Mouse (Mus musculus): ENCODE measurements around the gene Acd. TPM values are rescaled to one million over a fixed set of nuclear protein-coding genes. Genes with fewer than 3 reads are reported as not detected.

Acd gene
- polyA plus RNA-seq, 1 experiment from 2014 or later: 90.7 TPM

- Histone ChIP-seq H3K4me2 (replicated peaks) (no peak overlapping the region), H3K27ac (no peak overlapping the region), H3K4me3 (no peak overlapping the region), H3K4me1 (peaks cover 7% of the 10 kb centered on the region), H3K9ac (no peak overlapping the region), H3K9me3 (no peaks in the 10 kb centered on the region), H3K36me3 (peaks cover 23% of the 10 kb centered on the region), H3K27me3 (replicated peaks) (no peaks in the 10 kb centered on the region)
- 89% methylated on average over 3 of the region's 3 CpGs for WGBS
- no peak for ATAC-seq (ENCODE audit: low FRiP score, low read depth)
Measured at GRCm38 (mm10) chr8:105712286-105712685, 11.4 kb upstream of the Acd start.

- Histone ChIP-seq H3K36me3 (peaks cover 2% of the 10 kb centered on the region), H3K4me3 (no peak overlapping the region), H3K4me1 (peaks cover 20% of the 10 kb centered on the region), H3K9ac (no peak overlapping the region), H3K9me3 (no peaks in the 10 kb centered on the region), H3K4me2 (replicated peaks) (no peak overlapping the region), H3K27ac (no peak overlapping the region), H3K27me3 (replicated peaks) (no peaks in the 10 kb centered on the region)
- WGBS: 70% methylated on average over 14 of the region's 14 CpGs
- no peak for ATAC-seq (ENCODE audit: low FRiP score, low read depth)
Measured at GRCm38 (mm10) chr8:105709317-105709716, 8.4 kb upstream of the Acd start.

GRCm38 (mm10) chr8:105708675-105709074 lies 7.8 kb upstream of the Acd start:
- no peak overlapping the region for H3K4me3 ChIP-seq
- H3K4me1 ChIP-seq: peaks cover 20% of the 10 kb centered on the region
- H3K9ac ChIP-seq: no peak overlapping the region
- ATAC-seq (ENCODE audit: low FRiP score, low read depth): peak; percentile 6; the same call in 1 of the 2 replicates
- no peaks in the 10 kb centered on the region for H3K27me3 ChIP-seq (replicated peaks)
- WGBS: 96% methylated on average over 8 of the region's 8 CpGs
- no peaks in the 10 kb centered on the region for H3K9me3 ChIP-seq
- no peak overlapping the region for H3K4me2 ChIP-seq (replicated peaks)
- peaks cover 9% of the 10 kb centered on the region for H3K36me3 ChIP-seq
- no peak overlapping the region for H3K27ac ChIP-seq

GRCm38 (mm10) chr8:105707498-105708403 lies 6.8 kb upstream of the Acd start, which contains the start of the genes 4933405L10Rik and Enkd1:
Gene 4933405L10Rik, plus strand, starts transcription at chr8:105707655.
Gene Enkd1, minus strand, starts transcription at chr8:105708210.
- peak within 1 kb of the TSS; percentile 93 for H3K4me2 ChIP-seq (replicated peaks)
- peak; percentile 84 for ATAC-seq (ENCODE audit: low FRiP score, low read depth)
- H3K4me3 ChIP-seq: peak within 1 kb of the TSS; percentile 54
- H3K27ac ChIP-seq: no peak within 1 kb of the TSS
- H3K9ac ChIP-seq: peak within 1 kb of the TSS; percentile 63
- peaks cover 20% of the 10 kb centered on the region for H3K4me1 ChIP-seq
- H3K36me3 ChIP-seq: peaks cover 17% of the 10 kb centered on the region
- WGBS: under 1% methylated on average over 55 of the region's 55 CpGs
- H3K27me3 ChIP-seq (replicated peaks): no peaks in the 10 kb centered on the region
- H3K9me3 ChIP-seq: no peaks in the 10 kb centered on the region

GRCm38 (mm10) chr8:105706426-105706825 lies 5.5 kb upstream of the Acd start:
- Histone ChIP-seq H3K9ac (no peak overlapping the region), H3K36me3 (peaks cover 17% of the 10 kb centered on the region), H3K4me3 (no peak overlapping the region), H3K4me2 (replicated peaks) (peak overlapping the region; percentile 93), H3K9me3 (no peaks in the 10 kb centered on the region), H3K4me1 (peaks cover 31% of the 10 kb centered on the region), H3K27ac (no peak overlapping the region), H3K27me3 (replicated peaks) (no peaks in the 10 kb centered on the region)
- 80% methylated on average over 12 of the region's 12 CpGs for whole genome bisulfite sequencing
- no peak for ATAC-seq (ENCODE audit: low FRiP score, low read depth)

- Histone ChIP-seq H3K4me3 (no peak overlapping the region), H3K27ac (no peak overlapping the region), H3K4me1 (peaks cover 38% of the 10 kb centered on the region), H3K9me3 (no peaks in the 10 kb centered on the region), H3K4me2 (replicated peaks) (no peak overlapping the region), H3K27me3 (replicated peaks) (no peaks in the 10 kb centered on the region), H3K36me3 (peaks cover 17% of the 10 kb centered on the region), H3K9ac (no peak overlapping the region)
- WGBS: 93% methylated on average over 6 of the region's 6 CpGs
- ATAC-seq (ENCODE audit: low FRiP score, low read depth): no peak
Measured at GRCm38 (mm10) chr8:105704955-105705354, 4.1 kb upstream of the Acd start.

- Histone ChIP-seq H3K9ac (no peak overlapping the region), H3K9me3 (no peaks in the 10 kb centered on the region), H3K27ac (no peak overlapping the region), H3K4me1 (peaks cover 43% of the 10 kb centered on the region), H3K4me2 (replicated peaks) (no peak overlapping the region), H3K4me3 (no peak overlapping the region), H3K27me3 (replicated peaks) (no peaks in the 10 kb centered on the region), H3K36me3 (peaks cover 17% of the 10 kb centered on the region)
- 95% methylated on average over 34 of the region's 34 CpGs for WGBS
- ATAC-seq (ENCODE audit: low FRiP score, low read depth): no peak
Measured at GRCm38 (mm10) chr8:105704146-105704812, 3.4 kb upstream of the Acd start.

GRCm38 (mm10) chr8:105702731-105703415 lies 2.0 kb upstream of the Acd start:
- Histone ChIP-seq H3K4me3 (no peak overlapping the region), H3K4me2 (replicated peaks) (peak overlapping the region; percentile 96), H3K27me3 (replicated peaks) (no peaks in the 10 kb centered on the region), H3K36me3 (peaks cover 28% of the 10 kb centered on the region), H3K9ac (peak overlapping the region; percentile 53), H3K27ac (no peak overlapping the region), H3K9me3 (no peaks in the 10 kb centered on the region), H3K4me1 (peaks cover 41% of the 10 kb centered on the region)
- 92% methylated on average over 24 of the region's 24 CpGs for WGBS
- ATAC-seq (ENCODE audit: low FRiP score, low read depth): no peak

- H3K9me3 ChIP-seq: no peaks in the 10 kb centered on the region
- peak overlapping the region; percentile 53 for H3K9ac ChIP-seq
- peaks cover 36% of the 10 kb centered on the region for H3K36me3 ChIP-seq
- H3K27me3 ChIP-seq (replicated peaks): no peaks in the 10 kb centered on the region
- H3K27ac ChIP-seq: peak overlapping the region; percentile 44; the same call in 1 of the 2 replicates
- ATAC-seq (ENCODE audit: low FRiP score, low read depth): peak; percentile 21
- 40% methylated on average over 18 of the region's 18 CpGs for WGBS
- H3K4me2 ChIP-seq (replicated peaks): peak overlapping the region; percentile 96
- H3K4me1 ChIP-seq: peaks cover 33% of the 10 kb centered on the region
- peak overlapping the region; percentile 49 for H3K4me3 ChIP-seq
Measured at GRCm38 (mm10) chr8:105702001-105702401, 1.1 kb upstream of the Acd start.

GRCm38 (mm10) chr8:105700566-105700965 lies 336 bp downstream of the Acd start:
- peak overlapping the region; percentile 69 for H3K9ac ChIP-seq
- H3K27me3 ChIP-seq (replicated peaks): no peaks in the 10 kb centered on the region
- H3K4me1 ChIP-seq: peaks cover 23% of the 10 kb centered on the region
- peak overlapping the region; percentile 96 for H3K4me2 ChIP-seq (replicated peaks)
- H3K27ac ChIP-seq: no peak overlapping the region
- H3K9me3 ChIP-seq: no peaks in the 10 kb centered on the region
- H3K36me3 ChIP-seq: peaks cover 47% of the 10 kb centered on the region
- 0% methylated on average over 21 of the region's 21 CpGs for WGBS
- peak; percentile 55 for ATAC-seq (ENCODE audit: low FRiP score, low read depth)
- peak overlapping the region; percentile 49 for H3K4me3 ChIP-seq

- Histone ChIP-seq H3K27ac (no peak overlapping the region), H3K36me3 (peaks cover 50% of the 10 kb centered on the region), H3K9me3 (no peaks in the 10 kb centered on the region), H3K4me3 (peak overlapping the region; percentile 49), H3K4me1 (peaks cover 28% of the 10 kb centered on the region), H3K4me2 (replicated peaks) (peak overlapping the region; percentile 96), H3K9ac (peak overlapping the region; percentile 69; the same call in 1 of the 2 replicates), H3K27me3 (replicated peaks) (no peaks in the 10 kb centered on the region)
- ATAC-seq (ENCODE audit: low FRiP score, low read depth): no peak
- WGBS: 87% methylated on average over 11 of the region's 11 CpGs
Measured at GRCm38 (mm10) chr8:105699488-105700215, 1.2 kb downstream of the Acd start.
